Mouse (Mus musculus) intestine, postnatal 0 days (tissue): ENCODE results near the gene Zxdc. TPM values are rescaled to one million over a fixed set of nuclear protein-coding genes. Genes with fewer than 3 reads are reported as not detected.

Experiments used
- ATAC-seq: fragments of 200-750 bp; cut with Nextera tagmentation; 2 replicates; pipeline ENCODE4 v1.8.0; 2017; ENCODE audit warnings: mild to moderate bottlenecking, moderate TSS enrichment, moderate library complexity
- H3K27ac ChIP-seq: fragments of 300-500 bp; sonication (generic); 2 replicates; pipeline ENCODE4 v1.5.1; 2014; ENCODE audit warnings: mild to moderate bottlenecking, low read depth, low read length, moderate library complexity
- H3K27me3 ChIP-seq: fragments of 300-500 bp; sonication (generic); replicated peaks from 2 replicates; pipeline ENCODE4 v1.6.1; 2014; ENCODE audit warnings: low read length, mixed read lengths; ENCODE audit not compliant: control insufficient read depth, insufficient read depth
- H3K36me3 ChIP-seq: fragments of 300-500 bp; sonication (generic); 2 replicates; pipeline ENCODE4 v1.6.1; 2014; ENCODE audit warnings: mild to moderate bottlenecking, moderate library complexity; ENCODE audit not compliant: control insufficient read depth, insufficient read depth
- H3K4me1 ChIP-seq: fragments of 300-500 bp; sonication (generic); replicated peaks from 2 replicates; pipeline ENCODE4 v1.6.1; 2014; ENCODE audit warnings: antibody characterized with exemption, low read length, mixed read lengths; ENCODE audit not compliant: control insufficient read depth, insufficient read depth
- H3K4me2 ChIP-seq: fragments of 300-500 bp; sonication (generic); replicated peaks from 2 replicates; pipeline ENCODE4 v1.6.1; 2014; ENCODE audit warnings: low read depth, mild to moderate bottlenecking, moderate library complexity
- H3K4me3 ChIP-seq: fragments of 300-500 bp; sonication (generic); 2 replicates; pipeline ENCODE4 v1.5.1; 2014; ENCODE audit warnings: low read depth, low read length
- H3K9ac ChIP-seq: fragments of 300-500 bp; sonication (generic); 2 replicates; pipeline ENCODE4 v1.6.1; 2014; ENCODE audit warnings: mild to moderate bottlenecking, low read depth, low read length
- H3K9me3 ChIP-seq: fragments of 300-500 bp; sonication (generic); 2 replicates; pipeline ENCODE4 v1.6.1; 2016; ENCODE audit warnings: mixed run types; ENCODE audit not compliant: control insufficient read depth
- CTCF ChIP-seq: sonication (generic); IDR thresholded peaks from 2 replicates; pipeline ENCODE4 v1.5.1; 2016; ENCODE audit warnings: low read depth, mild to moderate bottlenecking, control low read depth, antibody characterized with exemption, moderate library complexity
- polyA plus RNA-seq: library from polyadenylated mRNA; unstranded; fragments of >200 nt; fragmentation: Nextera tagmentation; extraction: Ambion mirVana; gene quantifications from 2 replicates; pipeline ENCODE4 v1.2.1, GENCODE M21; 2015

The Zxdc gene
- polyA plus RNA-seq, 1 experiment from 2014 or later: 5.3 TPM

DNA sequence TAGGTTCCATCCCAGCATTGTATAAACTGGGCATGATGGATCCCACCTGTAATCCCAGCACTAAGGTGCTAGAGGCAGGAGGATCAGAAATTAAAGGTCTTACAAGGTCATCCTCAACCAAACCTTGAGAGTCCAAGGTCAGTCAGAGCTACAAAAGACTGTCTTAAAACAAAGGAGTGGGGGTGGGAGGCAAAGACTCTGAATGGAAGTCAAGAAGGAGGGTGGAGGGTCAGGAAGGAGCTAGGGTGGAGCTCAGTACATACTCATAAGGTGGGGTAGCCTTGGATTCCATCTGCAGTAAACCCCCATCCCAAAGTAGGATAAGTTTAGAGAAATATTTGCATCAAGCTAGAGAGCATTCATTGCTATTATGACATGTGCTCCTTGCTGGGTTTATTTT lies 83.3 kb downstream of the Zxdc start:
- H3K4me1 ChIP-seq: 0 out of 2 replicates have a peak, but pooled peaks cover 4% of the 10 kb centered on the region
- TF ChIP-seq CTCF: no peak
- H3K9me3 ChIP-seq: no peaks in the 10 kb centered on the region
- no peak overlapping the region for H3K4me3 ChIP-seq
- no peaks in the 10 kb centered on the region; the same call in 1 of the 2 replicates for H3K27me3 ChIP-seq
- no peaks in the 10 kb centered on the region for H3K36me3 ChIP-seq
- H3K4me2 ChIP-seq: no peak overlapping the region
- H3K27ac ChIP-seq: no peak overlapping the region
- no peak for ATAC-seq
- H3K9ac ChIP-seq: no peak overlapping the region

Other genes with a start within 250 kb of the Zxdc start
- gene Vmn1r51, start 246.9 kb upstream of the Zxdc start, polyA plus RNA-seq: 0.04 and 0.05 TPM in 2 replicates
- not detected in 2 replicates for gene Vmn1r52, start 194.7 kb upstream of the Zxdc start, polyA plus RNA-seq
- not detected in 2 replicates for gene V1ra8, start 166.7 kb upstream of the Zxdc start, polyA plus RNA-seq
- not detected in 2 replicates for gene Vmn1r53, start 145.1 kb upstream of the Zxdc start, polyA plus RNA-seq
- not detected in 2 replicates for gene Vmn1r54, start 123.2 kb upstream of the Zxdc start, polyA plus RNA-seq
- not detected in 2 replicates for gene BC048671, start 68.3 kb upstream of the Zxdc start, polyA plus RNA-seq
- gene Chst13, start 44.3 kb upstream of the Zxdc start, polyA plus RNA-seq: not detected in 2 replicates
- gene Uroc1, start 36.2 kb upstream of the Zxdc start, polyA plus RNA-seq: 0.04 TPM in 1 of 2 replicates, not detected in the other
- gene Cfap100, start 59.3 kb downstream of the Zxdc start, polyA plus RNA-seq: 0.07 TPM in 1 of 2 replicates, not detected in the other
- 0.51 and 0.86 TPM in 2 replicates for gene Klf15, start 93.1 kb downstream of the Zxdc start, polyA plus RNA-seq
- gene Aldh1l1, start 116.9 kb downstream of the Zxdc start, polyA plus RNA-seq: 12.1 and 15.6 TPM in 2 replicates
- gene Slc41a3, start 235.2 kb downstream of the Zxdc start, polyA plus RNA-seq: 8.8 and 10.0 TPM in 2 replicates